8 mouse cellular contexts compared by ENCODE assay signal in genomic region chr7:112336769-112337168, GRCm38 (mm10).
DNase-seq lines count a peak whose midpoint lies in the region; ATAC-seq and TF ChIP-seq lines count a peak whose summit lies in the region.

No protein-coding gene starts in this region.

- H3K36me3 ChIP-seq in forebrain, embryonic 15.5 days, result no peaks in the 10 kb centered on the region
- H3K36me3 ChIP-seq in forebrain, embryonic 11.5 days (ENCODE audit: control insufficient read depth, insufficient read depth, low read length), result no peaks in the 10 kb centered on the region
- no peaks in the 10 kb centered on the region for H3K36me3 ChIP-seq in limb, embryonic 14.5 days (ENCODE audit: control insufficient read depth, insufficient read depth, low read length)
- no peaks in the 10 kb centered on the region for H3K36me3 ChIP-seq in thymus, adult 2 months (ENCODE audit: control insufficient read depth, insufficient read depth, low read length)

- H3K27me3 ChIP-seq in forebrain, embryonic 15.5 days, result no peaks in the 10 kb centered on the region
- H3K27me3 ChIP-seq in forebrain, embryonic 11.5 days (ENCODE audit: control insufficient read depth, insufficient read depth, low read length), result no peaks in the 10 kb centered on the region
- no peaks in the 10 kb centered on the region for H3K27me3 ChIP-seq in limb, embryonic 14.5 days (ENCODE audit: control insufficient read depth, insufficient read depth, low read length)
- H3K27me3 ChIP-seq in thymus, adult 2 months (ENCODE audit: control insufficient read depth, insufficient read depth, low read length), result no peaks in the 10 kb centered on the region

- no peak for TF ChIP-seq POLR2A in embryonic fibroblast, embryonic 13.5 days (IDR thresholded peaks at IDR 0.05; ENCODE audit: low read depth, low read length)
- no peak for TF ChIP-seq POLR2A in limb, embryonic 14.5 days (IDR thresholded peaks at IDR 0.05; ENCODE audit: borderline replicate concordance, extremely low read depth, insufficient read depth, insufficient read length)
- TF ChIP-seq POLR2A in thymus, adult 2 months (IDR thresholded peaks at IDR 0.05; ENCODE audit: control insufficient read depth, extremely low read depth, insufficient read depth, low read length, poor library complexity), result no peak

- H3K4me3 ChIP-seq in forebrain, embryonic 15.5 days, result no peak overlapping the region
- no peak overlapping the region for H3K4me3 ChIP-seq in forebrain, embryonic 11.5 days (ENCODE audit: low read depth, low read length)
- H3K4me3 ChIP-seq in embryonic fibroblast, embryonic 13.5 days (ENCODE audit: insufficient read depth, low read length), result no peak overlapping the region
- no peak overlapping the region for H3K4me3 ChIP-seq in limb, embryonic 14.5 days (replicated peaks; ENCODE audit: low read length)
- no peak overlapping the region for H3K4me3 ChIP-seq in thymus, adult 2 months (ENCODE audit: control insufficient read depth, insufficient read depth, low read length)

- no peak overlapping the region for H3K9ac ChIP-seq in forebrain, embryonic 15.5 days (replicated peaks)
- no peak overlapping the region for H3K9ac ChIP-seq in forebrain, embryonic 11.5 days (ENCODE audit: low read length)
- H3K9ac ChIP-seq in limb, embryonic 14.5 days (ENCODE audit: low read depth, low read length, severe bottlenecking), result 0 out of 2 replicates have a peak overlapping the region, but pooled peaks have one; percentile 3

- 83% methylated on average over 15 of the region's 15 CpGs for WGBS in forebrain, embryonic 15.5 days
- WGBS in forebrain, embryonic 11.5 days, result 84% methylated on average over 15 of the region's 15 CpGs
- WGBS in limb, embryonic 14.5 days, result 53% methylated on average over 15 of the region's 15 CpGs
- WGBS in thymus, adult 2 months, result 91% methylated on average over 15 of the region's 15 CpGs

- no peak overlapping the region for H3K4me2 ChIP-seq in forebrain, embryonic 15.5 days (replicated peaks)
- no peak overlapping the region for H3K4me2 ChIP-seq in forebrain, embryonic 11.5 days (ENCODE audit: low read depth, low read length, severe bottlenecking)
- peak overlapping the region; percentile 14; the same call in 1 of the 2 replicates for H3K4me2 ChIP-seq in limb, embryonic 14.5 days (replicated peaks; ENCODE audit: low read depth, low read length, severe bottlenecking)

- no peak for ATAC-seq in forebrain, embryonic 15.5 days (replicated peaks)
- ATAC-seq in forebrain, embryonic 11.5 days (replicated peaks; ENCODE audit: low FRiP score), result no peak
- ATAC-seq in limb, embryonic 14.5 days (ENCODE audit: low FRiP score, low read depth), result peak; percentile 68

- TF ChIP-seq CTCF in embryonic fibroblast, embryonic 13.5 days (IDR thresholded peaks at IDR 0.05; ENCODE audit: borderline replicate concordance, insufficient read depth, low read length), result no peak
- TF ChIP-seq CTCF in thymus, adult 2 months (IDR thresholded peaks at IDR 0.05; ENCODE audit: borderline replicate concordance, control insufficient read depth, extremely low read depth, insufficient read depth, low read length, poor library complexity), result no peak

- no peak for DNase-seq in forebrain, embryonic 11.5 days (ENCODE audit: low spot score)
- peak; percentile 65 for DNase-seq in heart, postnatal 25 days (ENCODE audit: low spot score)
- peak; percentile 74 for DNase-seq in limb, embryonic 14.5 days (ENCODE audit: low spot score)
- no peak for DNase-seq in thymus, adult 2 months
- DNase-seq in T-cell, adult 2 months (ENCODE audit: low spot score), result no peak
- DNase-seq in kidney, postnatal 36 days, result no peak

- H3K27ac ChIP-seq in forebrain, embryonic 15.5 days (replicated peaks), result peak overlapping the region; percentile 48; the same call in 1 of the 2 replicates
- H3K27ac ChIP-seq in forebrain, embryonic 11.5 days (ENCODE audit: low read depth, low read length), result no peak overlapping the region
- H3K27ac ChIP-seq in embryonic fibroblast, embryonic 13.5 days (ENCODE audit: insufficient read depth, low read length), result peak overlapping the region; percentile 37
- H3K27ac ChIP-seq in limb, embryonic 14.5 days (replicated peaks; ENCODE audit: low read depth, low read length), result peak overlapping the region; percentile 50; the same call in 1 of the 2 replicates
- no peak overlapping the region for H3K27ac ChIP-seq in thymus, adult 2 months (ENCODE audit: control insufficient read depth, insufficient read depth, low read length)

- no peaks in the 10 kb centered on the region for H3K4me1 ChIP-seq in forebrain, embryonic 15.5 days
- no peaks in the 10 kb centered on the region for H3K4me1 ChIP-seq in forebrain, embryonic 11.5 days (replicated peaks; ENCODE audit: control insufficient read depth, insufficient read depth, low read length)
- H3K4me1 ChIP-seq in embryonic fibroblast, embryonic 13.5 days (ENCODE audit: control insufficient read depth, insufficient read depth, low read length), result peaks cover 22% of the 10 kb centered on the region
- H3K4me1 ChIP-seq in limb, embryonic 14.5 days (ENCODE audit: control insufficient read depth, insufficient read depth, low read length), result peaks cover 19% of the 10 kb centered on the region
- H3K4me1 ChIP-seq in thymus, adult 2 months (replicated peaks; ENCODE audit: control insufficient read depth, insufficient read depth, low read length), result no peaks in the 10 kb centered on the region

- intact Hi-C loops in heart, postnatal 25 days (cut with DNase I), result no loop called here

- H3K9me3 ChIP-seq in forebrain, embryonic 15.5 days, result no peaks in the 10 kb centered on the region
- no peaks in the 10 kb centered on the region for H3K9me3 ChIP-seq in forebrain, embryonic 11.5 days (ENCODE audit: control insufficient read depth, low read length)
- no peaks in the 10 kb centered on the region for H3K9me3 ChIP-seq in limb, embryonic 14.5 days (ENCODE audit: control insufficient read depth, low read length)

Comparison
In these comparisons a context has a peak if more than half of its experiments do, and no peak if none do; other contexts are left out.
1. H3K27ac ChIP-seq: peak in forebrain, embryonic 15.5 days (single experiment), embryonic fibroblast, embryonic 13.5 days (single experiment) and limb, embryonic 14.5 days (single experiment); none in forebrain, embryonic 11.5 days (single experiment) and thymus, adult 2 months (single experiment).
2. DNase-seq: peak in heart, postnatal 25 days (single experiment) and limb, embryonic 14.5 days (single experiment); none in forebrain, embryonic 11.5 days (single experiment), thymus, adult 2 months (single experiment), T-cell, adult 2 months (single experiment) and kidney, postnatal 36 days (0 of 2).